Mouse (Mus musculus) midbrain, embryonic 16.5 days (tissue): ENCODE measurements at regions not wholly inside any gene's neighbourhood (a gene's known extent, or its start where the extent isn't known, plus 50 kb on each side); places are given as distances from the start of the nearest gene placed in this dataset.

Experiments
- ATAC-seq: fragments of 200-750 bp; cut with Nextera tagmentation; 2 replicates; pipeline ENCODE4 v1.8.0; 2017; ENCODE audit warnings: moderate TSS enrichment
- H3K27ac ChIP-seq: fragments of 300-500 bp; sonication (generic); 2 replicates; pipeline ENCODE4 v1.5.1; 2014; ENCODE audit warnings: mild to moderate bottlenecking, low read length, mixed read lengths
- H3K27me3 ChIP-seq: fragments of 300-500 bp; sonication (generic); 2 replicates; pipeline ENCODE4 v1.6.1; 2014; ENCODE audit warnings: low read depth, low read length, mixed read lengths; ENCODE audit not compliant: control insufficient read depth, insufficient read depth
- H3K36me3 ChIP-seq: fragments of 300-500 bp; sonication (generic); 2 replicates; pipeline ENCODE4 v1.6.1; 2014; ENCODE audit warnings: mild to moderate bottlenecking, low read length, moderate library complexity, mixed read lengths; ENCODE audit not compliant: control insufficient read depth, insufficient read depth
- H3K4me1 ChIP-seq: fragments of 300-500 bp; sonication (generic); 2 replicates; pipeline ENCODE4 v1.6.1; 2014; ENCODE audit warnings: mild to moderate bottlenecking, low read length, mixed read lengths; ENCODE audit not compliant: control insufficient read depth, insufficient read depth
- H3K4me2 ChIP-seq: fragments of 300-500 bp; sonication (generic); 2 replicates; pipeline ENCODE4 v1.6.1; 2014; ENCODE audit warnings: mild to moderate bottlenecking, low read length, mixed read lengths
- H3K4me3 ChIP-seq: fragments of 300-500 bp; sonication (generic); 2 replicates; pipeline ENCODE4 v1.5.1; 2014; ENCODE audit warnings: low read depth, mild to moderate bottlenecking, low read length, moderate library complexity, mixed read lengths
- H3K9ac ChIP-seq: fragments of 300-500 bp; sonication (generic); 2 replicates; pipeline ENCODE4 v1.6.1; 2014; ENCODE audit warnings: low read depth, low read length, mixed read lengths
- H3K9me3 ChIP-seq: fragments of 300-500 bp; sonication (generic); replicated peaks from 2 replicates; pipeline ENCODE4 v1.6.1; 2014; ENCODE audit warnings: mild to moderate bottlenecking, low read length, mixed read lengths; ENCODE audit not compliant: control insufficient read depth, poor library complexity, severe bottlenecking
- WGBS: fragments of 180-500 bp; shearing (Covaris S2); extraction: QIAGEN DNeasy Blood & Tissue Kit; methylation state at CpG from one replicate; pipeline ENCODE4 v1.1.7; 2014; 5-methylcytosine and 5-hydroxymethylcytosine counted together

- no peak overlapping the region for H3K27ac ChIP-seq
- no peaks in the 10 kb centered on the region for H3K36me3 ChIP-seq
- H3K4me3 ChIP-seq: no peak overlapping the region
- WGBS: 74% methylated on average over 4 of the region's 4 CpGs
- H3K9ac ChIP-seq: no peak overlapping the region
- H3K27me3 ChIP-seq: no peaks in the 10 kb centered on the region
- no peak for ATAC-seq
- H3K4me1 ChIP-seq: peaks cover 17% of the 10 kb centered on the region
- H3K9me3 ChIP-seq: no peaks in the 10 kb centered on the region
- no peak overlapping the region for H3K4me2 ChIP-seq
Observed at GRCm38 (mm10) chr7:136214415-136214814, 498.3 kb upstream of the Mki67 start.

GRCm38 (mm10) chr7:136216734-136217133, 500.6 kb upstream of the Mki67 start:
- Histone ChIP-seq H3K27ac (no peak overlapping the region), H3K4me2 (no peak overlapping the region), H3K27me3 (no peaks in the 10 kb centered on the region), H3K9ac (no peak overlapping the region), H3K36me3 (no peaks in the 10 kb centered on the region), H3K4me3 (no peak overlapping the region), H3K4me1 (peaks cover 22% of the 10 kb centered on the region), H3K9me3 (no peaks in the 10 kb centered on the region)
- ATAC-seq: no peak

DNA sequence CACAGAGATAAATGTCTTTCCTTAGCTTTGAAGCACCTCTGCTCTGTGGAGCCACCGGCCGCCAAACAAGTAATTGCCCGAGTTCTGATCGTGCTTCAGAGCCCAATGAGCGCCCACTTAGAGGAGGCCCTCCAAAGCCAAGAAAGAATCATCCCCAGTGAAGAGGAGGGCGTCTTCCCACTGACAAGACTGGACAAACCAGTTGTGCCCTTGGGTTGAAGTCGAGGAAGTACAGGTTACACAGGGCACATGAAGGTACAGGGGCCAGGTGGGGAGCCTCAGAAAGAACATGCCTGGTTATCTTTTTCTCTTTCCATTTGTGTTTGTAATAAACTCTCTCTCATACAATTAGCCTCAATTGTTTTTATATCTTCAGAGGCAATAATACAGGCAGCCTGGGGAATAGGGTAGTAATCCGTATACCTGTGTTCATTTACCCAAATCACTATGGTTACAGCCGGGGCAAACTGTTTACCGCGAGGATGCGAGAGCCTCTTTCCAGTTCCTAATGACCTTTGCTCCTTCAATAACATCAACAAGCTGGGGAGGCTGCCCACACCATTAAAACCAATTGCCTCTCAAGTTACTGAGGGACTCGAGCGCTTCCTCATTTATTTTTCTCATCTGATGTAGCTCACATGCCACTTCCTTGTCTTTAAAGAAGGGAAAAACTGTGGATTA, 503.5 kb upstream of the Mki67 start:
- H3K27ac ChIP-seq: peak overlapping the region; percentile 71
- 0 out of 2 replicates have a peak, but pooled peaks have one; percentile 33 for ATAC-seq

DNA sequence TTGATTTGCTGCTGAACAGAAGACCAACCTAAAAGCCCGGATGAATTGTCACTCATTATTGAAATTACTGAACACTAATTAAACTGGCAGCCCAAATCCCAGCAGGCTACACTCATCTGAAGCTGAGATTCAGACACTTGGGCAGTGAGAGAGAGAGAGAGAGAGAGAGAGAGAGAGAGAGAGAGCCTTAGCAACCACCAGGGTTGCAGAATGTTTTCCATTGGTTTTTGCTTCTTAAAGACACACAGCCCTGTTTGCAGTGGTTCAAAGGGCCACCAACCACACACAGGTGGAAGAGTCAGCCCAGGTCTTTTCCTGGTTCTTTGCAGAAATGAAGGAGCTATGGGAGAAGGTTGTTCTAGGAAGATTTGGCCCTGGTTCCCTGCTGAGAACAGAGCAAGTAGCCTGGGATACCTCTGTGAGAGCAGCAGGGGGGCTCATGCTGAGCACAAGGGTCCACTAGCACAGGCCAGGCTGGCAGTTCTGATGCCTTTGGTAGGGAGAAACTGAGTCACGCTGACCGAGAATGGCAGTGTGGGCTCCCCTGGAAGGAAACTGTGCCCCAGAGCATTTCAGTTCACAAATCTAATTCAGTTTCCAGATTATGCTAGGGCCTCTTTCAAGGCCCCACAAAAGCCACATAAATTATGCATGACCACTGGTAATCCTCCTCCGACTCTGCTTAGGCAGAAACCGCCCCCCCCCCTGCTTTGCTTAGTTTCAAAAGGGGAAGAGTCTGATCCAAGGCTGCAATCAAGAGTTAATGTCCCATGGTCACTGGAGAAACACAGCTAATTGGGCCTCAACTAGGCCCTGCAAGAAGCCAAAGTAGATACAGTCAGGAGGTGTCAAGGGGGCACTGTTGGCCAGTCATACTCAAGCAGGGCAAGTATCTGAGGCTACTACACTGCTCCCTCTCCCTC, 504.3 kb upstream of the Mki67 start:
- H3K9ac ChIP-seq: no peak overlapping the region
- no peaks in the 10 kb centered on the region for H3K9me3 ChIP-seq
- no peak overlapping the region for H3K4me2 ChIP-seq
- H3K27me3 ChIP-seq: no peaks in the 10 kb centered on the region
- H3K4me1 ChIP-seq: peaks cover 22% of the 10 kb centered on the region
- no peaks in the 10 kb centered on the region for H3K36me3 ChIP-seq
- H3K4me3 ChIP-seq: no peak overlapping the region
- peak overlapping the region; percentile 71 for H3K27ac ChIP-seq
- WGBS: 4% methylated on average over 5 of the region's 5 CpGs
- ATAC-seq: peak; percentile 80

More for the DNA sequence above, 503.5 kb upstream of the Mki67 start:
- Histone ChIP-seq H3K4me3 (no peak overlapping the region), H3K36me3 (no peaks in the 10 kb centered on the region), H3K9ac (no peak overlapping the region), H3K27me3 (no peaks in the 10 kb centered on the region), H3K4me2 (no peak overlapping the region), H3K9me3 (no peaks in the 10 kb centered on the region), H3K4me1 (peaks cover 22% of the 10 kb centered on the region)
- WGBS: 30% methylated on average over 14 of the region's 14 CpGs

GRCm38 (mm10) chr7:136221620-136222019, 505.5 kb upstream of the Mki67 start:
- Histone ChIP-seq H3K36me3 (no peaks in the 10 kb centered on the region), H3K27ac (no peak overlapping the region), H3K4me1 (peaks cover 22% of the 10 kb centered on the region), H3K4me2 (no peak overlapping the region), H3K4me3 (no peak overlapping the region), H3K27me3 (no peaks in the 10 kb centered on the region), H3K9me3 (no peaks in the 10 kb centered on the region), H3K9ac (no peak overlapping the region)
- WGBS: 94% methylated on average over 7 of the region's 7 CpGs
- ATAC-seq: no peak

DNA sequence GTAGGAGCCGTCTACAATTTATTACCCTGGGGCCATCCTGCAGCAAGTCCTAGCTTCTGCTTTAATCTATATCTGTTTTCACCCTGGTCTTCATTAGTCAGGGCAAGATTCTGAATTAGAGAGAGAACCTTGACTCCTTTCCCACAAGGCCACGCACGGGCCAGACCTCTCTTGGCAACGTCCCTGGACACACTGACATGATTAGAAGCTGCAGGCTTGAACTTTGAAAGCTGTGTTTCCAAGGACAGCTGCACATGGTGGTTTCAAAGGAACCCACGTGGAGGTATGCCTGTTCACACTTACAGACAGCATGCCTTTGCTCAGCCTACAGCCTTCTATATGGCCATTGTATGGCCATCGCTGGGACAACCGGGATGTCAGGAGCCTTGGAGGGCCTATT, 509.9 kb upstream of the Mki67 start:
- no peak for ATAC-seq
- Histone ChIP-seq H3K9ac (no peak overlapping the region), H3K27ac (no peak overlapping the region), H3K27me3 (no peaks in the 10 kb centered on the region), H3K36me3 (no peaks in the 10 kb centered on the region), H3K9me3 (no peaks in the 10 kb centered on the region), H3K4me2 (no peak overlapping the region), H3K4me3 (no peak overlapping the region), H3K4me1 (peaks cover 10% of the 10 kb centered on the region)
- 58% methylated on average over 7 of the region's 7 CpGs for WGBS

GRCm38 (mm10) chr7:136228331-136228730, 512.2 kb upstream of the Mki67 start:
- 90% methylated on average over 2 of the region's 2 CpGs for WGBS
- H3K9ac ChIP-seq: no peak overlapping the region

GRCm38 (mm10) chr7:136229592-136229991, 513.4 kb upstream of the Mki67 start:
- 55% methylated on average over 11 of the region's 11 CpGs for WGBS
- ATAC-seq: peak; percentile 77
- Histone ChIP-seq H3K9ac (0 out of 2 replicates have a peak overlapping the region, but pooled peaks have one; percentile 14), H3K4me3 (no peak overlapping the region), H3K4me2 (0 out of 2 replicates have a peak overlapping the region, but pooled peaks have one; percentile 6), H3K27me3 (no peaks in the 10 kb centered on the region), H3K4me1 (peaks cover 10% of the 10 kb centered on the region), H3K27ac (peak overlapping the region; percentile 60), H3K9me3 (no peaks in the 10 kb centered on the region), H3K36me3 (no peaks in the 10 kb centered on the region)

More at GRCm38 (mm10) chr7:136228331-136228730, 512.2 kb upstream of the Mki67 start:
- Histone ChIP-seq H3K4me1 (peaks cover 10% of the 10 kb centered on the region), H3K36me3 (no peaks in the 10 kb centered on the region), H3K27ac (no peak overlapping the region), H3K9me3 (no peaks in the 10 kb centered on the region), H3K27me3 (no peaks in the 10 kb centered on the region), H3K4me2 (no peak overlapping the region), H3K4me3 (no peak overlapping the region)
- no peak for ATAC-seq

DNA sequence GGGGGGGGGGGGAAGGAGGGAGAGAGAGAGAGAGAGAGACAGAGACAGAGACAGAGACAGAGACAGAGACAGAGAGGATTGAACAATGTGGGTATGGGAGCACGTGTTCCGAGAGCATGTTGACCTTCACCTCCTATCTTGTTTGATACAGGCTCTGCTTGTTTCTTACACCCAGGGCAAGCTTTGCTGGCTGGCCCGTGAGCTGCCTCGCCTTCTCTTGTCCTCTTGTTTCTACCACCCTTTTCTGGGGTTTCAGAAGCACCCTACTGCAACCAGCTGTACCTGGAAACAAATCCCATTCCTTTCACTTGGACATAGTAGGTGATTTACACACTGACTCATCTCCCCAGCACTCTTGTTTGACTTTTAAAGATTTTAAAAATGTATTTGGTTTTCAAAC, 516.0 kb upstream of the Mki67 start:
- no peaks in the 10 kb centered on the region for H3K36me3 ChIP-seq
- no peaks in the 10 kb centered on the region for H3K27me3 ChIP-seq
- WGBS: 87% methylated on average over 4 of the region's 4 CpGs
- no peak overlapping the region for H3K4me3 ChIP-seq
- H3K4me2 ChIP-seq: no peak overlapping the region
- no peak for ATAC-seq
- H3K4me1 ChIP-seq: peaks cover 17% of the 10 kb centered on the region
- no peak overlapping the region for H3K27ac ChIP-seq
- no peaks in the 10 kb centered on the region for H3K9me3 ChIP-seq
- H3K9ac ChIP-seq: no peak overlapping the region
